Mouse (Mus musculus): ENCODE results near the gene Rbp3.
A peak's percentile ranks its signal among the peaks of the same experiment; 100 is the strongest.

Gene Rbp3

DNA sequence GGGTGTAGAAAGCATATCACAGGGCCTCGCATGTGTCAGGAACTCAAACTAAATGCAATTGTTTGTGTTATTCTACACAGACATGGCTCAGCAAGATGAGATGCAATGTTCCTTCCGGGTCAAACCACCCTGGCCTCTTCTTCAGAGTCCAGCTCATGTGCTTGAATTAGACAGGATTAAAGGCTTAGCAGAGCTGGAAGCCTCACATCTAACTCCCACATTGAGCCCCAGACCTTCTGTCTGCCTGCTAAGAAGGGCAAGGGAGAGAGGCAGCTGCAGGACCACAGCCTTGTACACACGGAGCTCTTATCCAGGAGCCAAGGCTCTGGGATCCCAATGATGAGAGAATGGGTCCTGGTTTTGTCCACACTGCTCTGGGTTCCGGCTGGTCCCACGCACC, at the start of gene Rbp3:
Gene Rbp3, plus strand, starts transcription at position 243 of the 400 bp plus-strand sequence.
- no peak for DNase-seq

DNA sequence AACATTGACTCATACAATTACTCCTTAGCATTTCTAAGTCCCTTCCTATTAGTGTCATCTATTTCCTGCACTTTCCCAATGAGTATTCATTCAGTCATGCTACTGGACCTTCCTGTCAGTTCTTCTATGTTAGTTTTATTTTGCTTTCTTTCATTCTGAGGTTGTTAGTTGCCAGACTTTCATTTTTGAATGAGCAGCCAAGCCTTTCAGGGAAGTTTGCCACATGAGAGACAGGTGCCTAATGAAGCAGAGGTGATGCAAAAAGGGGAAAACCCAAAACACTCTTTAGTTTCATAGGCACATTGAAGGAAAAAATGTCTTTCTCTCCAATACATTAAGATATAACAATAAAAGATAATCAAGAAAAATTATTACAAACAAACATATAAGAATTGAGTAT, 49.0 kb upstream of the Rbp3 start:
- DNase-seq = no peak

- DNase-seq = peak; percentile 62
Measured at GRCm38 (mm10) chr14:33913727-33914126, 40.1 kb upstream of the Rbp3 start.

GRCm38 (mm10) chr14:33914206-33914605, 39.6 kb upstream of the Rbp3 start:
- no peak for DNase-seq

GRCm38 (mm10) chr14:33920727-33921559, 32.9 kb upstream of the Rbp3 start:
- no peak for DNase-seq

- no peak for DNase-seq
Measured at GRCm38 (mm10) chr14:33922771-33923167, 31.0 kb upstream of the Rbp3 start.

GRCm38 (mm10) chr14:33923168-33924070, 30.4 kb upstream of the Rbp3 start, which contains the start of gene Gdf10:
Gdf10 (plus strand) TSS chr14:33923587.
- DNase-seq = peak; percentile 56

GRCm38 (mm10) chr14:33931853-33932252, 21.9 kb upstream of the Rbp3 start:
- no peak for DNase-seq

DNA sequence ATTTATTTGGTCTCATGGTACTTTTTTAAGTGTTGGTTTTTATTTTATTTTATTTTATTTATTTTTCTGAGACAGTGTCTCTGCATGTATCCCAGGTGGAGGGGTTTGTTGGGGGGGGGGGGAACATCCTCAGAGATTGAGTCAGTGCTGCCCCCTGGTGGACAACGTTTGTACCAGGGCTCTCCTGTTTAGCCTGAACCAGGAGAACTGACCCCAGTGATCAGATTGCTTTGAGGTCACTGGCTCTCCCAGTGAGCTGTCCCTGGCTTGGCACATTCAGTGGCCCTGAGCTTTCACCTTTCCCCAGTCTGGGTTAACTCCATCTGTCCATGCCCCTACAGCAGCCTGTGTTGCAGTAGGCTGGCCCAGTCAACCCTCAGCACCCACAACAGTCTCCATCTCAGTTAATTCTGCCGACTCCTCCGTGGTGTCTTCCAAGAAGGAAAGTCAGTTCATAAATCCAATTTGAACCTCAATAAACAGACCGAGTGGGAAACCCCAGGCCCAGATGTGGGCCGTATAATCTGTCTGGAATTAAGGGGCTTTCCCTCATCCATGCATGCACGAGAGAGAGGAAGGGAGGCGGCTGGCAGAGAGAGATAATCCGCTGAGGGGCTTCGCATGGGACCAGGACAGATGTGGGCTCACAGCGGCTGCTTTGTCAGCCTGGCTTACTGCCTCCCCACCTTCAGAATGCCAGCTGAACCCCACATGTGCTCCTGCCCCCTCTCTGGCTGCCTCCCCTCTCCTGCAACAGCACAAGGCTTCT, 20.7 kb upstream of the Rbp3 start:
- peak; percentile 89 for DNase-seq

- DNase-seq = peak; percentile 80
Measured at GRCm38 (mm10) chr14:33933778-33934317, 20.0 kb upstream of the Rbp3 start.

DNA sequence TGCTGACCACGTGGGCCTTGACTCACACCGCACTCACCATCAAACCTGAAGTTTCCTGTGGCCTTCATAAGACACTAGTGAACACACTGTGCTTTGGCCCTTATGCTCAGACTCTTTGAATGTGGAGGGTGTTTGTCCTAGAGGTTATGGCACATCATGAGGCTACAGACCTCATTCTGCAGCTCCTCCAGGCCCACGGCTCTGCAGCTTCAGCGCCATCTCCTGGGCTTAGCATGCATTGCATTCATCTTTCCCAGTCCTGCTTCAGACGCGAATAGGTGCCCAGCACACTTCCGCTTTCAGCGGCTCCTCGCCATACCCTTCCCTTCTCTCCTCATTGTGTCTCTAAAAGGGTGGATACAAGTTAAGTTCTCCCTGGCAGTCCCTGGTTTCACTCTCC, 14.7 kb upstream of the Rbp3 start:
- DNase-seq = peak; percentile 84

- no peak for DNase-seq
Measured at GRCm38 (mm10) chr14:33940739-33941138, 13.1 kb upstream of the Rbp3 start, which contains the start of gene Gdf2. Gdf2 (plus strand) TSS chr14:33941039.

DNA sequence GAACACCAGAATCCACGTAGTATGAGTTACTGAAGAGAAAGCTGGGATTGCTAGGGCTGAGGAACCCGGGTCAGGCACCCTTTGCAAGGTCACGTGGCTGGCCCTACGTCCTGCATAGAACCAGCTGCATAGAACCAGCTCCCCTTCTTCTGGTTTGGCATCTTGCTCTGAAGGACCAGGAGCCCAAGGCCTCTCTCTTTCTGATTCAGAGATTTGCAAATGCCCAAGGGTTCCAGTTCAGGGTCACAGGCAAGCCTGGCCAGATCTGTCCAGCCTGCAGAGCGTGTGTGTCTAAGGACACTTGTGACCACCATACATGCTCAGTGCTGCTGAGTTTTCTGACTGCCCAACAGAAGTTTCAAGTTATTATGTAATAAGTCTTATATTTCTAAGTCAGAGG, 11.6 kb upstream of the Rbp3 start:
- DNase-seq = no peak

DNA sequence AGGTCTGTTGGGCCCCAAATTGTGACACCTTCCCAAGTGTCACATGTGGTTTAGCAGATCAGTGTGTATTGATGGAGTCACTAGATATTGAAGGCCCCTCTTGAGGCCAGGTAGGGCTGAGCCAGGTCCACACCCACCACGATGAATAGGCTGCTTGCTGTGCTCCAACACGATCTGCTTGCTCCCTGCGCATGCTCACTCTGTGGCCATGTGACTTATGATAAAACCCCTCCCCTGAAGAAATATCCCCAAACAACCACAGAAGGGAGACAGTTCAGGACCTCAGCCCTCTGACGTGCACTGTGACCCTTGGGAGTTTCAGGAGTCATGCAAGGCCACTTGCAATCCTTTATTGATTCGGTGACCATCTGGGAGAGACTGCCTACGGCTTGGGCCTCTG, 7.7 kb upstream of the Rbp3 start:
- no peak for DNase-seq

GRCm38 (mm10) chr14:33952233-33952981, 1.4 kb upstream of the Rbp3 start:
- no peak for DNase-seq

- DNase-seq = no peak
Measured at GRCm38 (mm10) chr14:33956055-33956454, 2.3 kb downstream of the Rbp3 start.

- DNase-seq = no peak
Measured at GRCm38 (mm10) chr14:33958186-33958585, 4.4 kb downstream of the Rbp3 start.

DNA sequence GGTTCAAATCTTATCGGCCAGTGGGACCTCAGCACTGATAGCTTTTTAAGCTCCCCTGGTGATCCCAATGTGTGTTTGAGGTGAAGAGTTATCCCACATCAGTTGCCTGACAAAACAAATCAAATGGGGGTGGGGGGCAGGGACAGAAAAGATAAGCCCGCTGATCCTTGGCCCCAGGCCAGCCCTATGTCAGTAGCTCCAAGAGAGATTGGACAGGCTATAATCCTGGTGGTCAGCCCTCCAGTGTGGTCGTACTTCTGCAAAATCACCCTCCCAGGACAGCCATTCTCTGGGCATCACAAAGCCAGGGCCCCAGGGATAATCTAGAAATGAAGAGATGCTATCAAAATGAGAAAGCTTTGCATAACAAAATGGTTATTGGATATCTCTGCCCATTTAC, 5.0 kb downstream of the Rbp3 start:
- no peak for DNase-seq

DNA sequence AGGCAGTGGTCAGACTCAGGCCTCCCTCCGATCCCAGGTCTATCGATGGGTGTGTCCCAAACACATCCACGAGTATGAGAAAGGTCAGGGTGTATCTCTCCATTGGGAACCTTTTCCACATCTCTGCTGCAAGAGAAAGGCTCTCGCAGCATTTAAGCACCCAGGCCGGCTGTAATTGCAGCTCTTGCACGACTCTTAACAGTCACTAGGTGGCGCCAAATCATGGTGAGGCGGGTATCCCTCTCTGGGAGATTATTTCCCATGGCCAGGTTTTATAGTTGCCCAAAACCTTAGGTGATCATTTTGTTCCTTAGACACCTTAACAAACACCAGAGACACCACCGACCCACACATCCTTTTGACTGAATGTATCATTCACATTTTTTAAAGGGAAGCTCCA, 5.5 kb downstream of the Rbp3 start:
- peak; percentile 31 for DNase-seq

DNA sequence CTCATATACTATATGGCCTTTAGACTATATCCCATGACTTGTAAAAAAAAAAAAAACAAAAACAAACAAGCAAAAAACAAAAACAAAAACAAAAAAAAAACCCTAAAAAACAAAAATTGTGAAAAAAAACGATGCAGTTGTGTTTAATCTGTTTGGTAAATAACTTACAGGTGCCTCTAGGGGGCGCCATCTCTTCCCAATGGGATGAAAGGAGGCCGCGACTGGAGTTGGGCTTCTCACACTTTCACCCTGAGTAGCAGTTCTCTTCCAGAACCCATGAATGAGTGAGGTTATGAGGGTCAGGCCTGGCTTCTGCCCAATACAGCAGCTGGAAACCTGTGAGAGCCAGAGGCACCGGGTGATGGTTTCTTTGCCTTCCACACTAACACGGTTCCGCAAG, 11.9 kb downstream of the Rbp3 start:
- no peak for DNase-seq

- no peak for DNase-seq
Measured at GRCm38 (mm10) chr14:33972679-33973078, 18.9 kb downstream of the Rbp3 start.

DNA sequence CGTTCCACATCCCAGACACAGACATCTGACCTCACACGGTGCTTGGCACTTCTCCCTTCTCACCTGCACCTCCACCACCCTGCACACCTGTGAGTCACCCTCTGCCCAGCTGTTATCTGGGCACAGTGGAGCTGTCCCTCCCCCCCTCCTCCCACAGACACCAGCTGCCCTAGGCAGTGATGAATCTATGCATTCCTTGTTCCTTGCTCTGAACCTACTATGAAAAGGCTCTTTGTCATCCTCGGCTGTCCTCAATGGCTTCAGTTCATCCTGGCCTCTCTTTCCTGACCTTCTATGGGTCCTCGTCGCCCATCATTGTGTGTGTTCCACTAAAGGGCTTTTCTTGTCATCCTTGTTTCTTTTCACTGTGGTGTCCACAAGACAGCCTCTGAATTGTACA, 20.9 kb downstream of the Rbp3 start:
- no peak for DNase-seq
